In genomic region chr1:155233378-155233777, GRCm38 (mm10) we compare ENCODE assay signal across 9 mouse cellular contexts. TPM values are rescaled to one million over a fixed set of nuclear protein-coding genes. Genes with fewer than 3 reads are reported as not detected.
DNase-seq lines count a peak whose midpoint lies in the region; TF ChIP-seq lines count a peak whose summit lies in the region.
"Had no signal": no experiment of that assay in that cellular context is flagged by ENCODE, and none has a peak within 500 bp of the region (broad histone marks: within the 10 kb centered on the region; RNA-seq: fewer than 3 reads in every experiment).

No protein-coding gene starts in this region.

- no peak overlapping the region for H3ac ChIP-seq in myocyte (ENCODE audit: control insufficient read depth, insufficient read length)

- 86% methylated on average over 9 of the region's 9 CpGs for WGBS in hindbrain, embryonic 10.5 days

- no peak overlapping the region for H3K4me3 ChIP-seq in layer of hippocampus, adult 2 months
- H3K4me3 ChIP-seq in hindbrain, embryonic 10.5 days = no peak overlapping the region
- H3K4me3 ChIP-seq in myocyte = no peak overlapping the region

- no peaks in the 10 kb centered on the region for H3K36me3 ChIP-seq in hindbrain, embryonic 10.5 days
- H3K36me3 ChIP-seq in myocyte (ENCODE audit: control insufficient read depth, insufficient read depth) = no peaks in the 10 kb centered on the region

- TF ChIP-seq CTCF in layer of hippocampus, adult 2 months (conservative IDR thresholded peaks at IDR 0.05) = no peak

- H3K9me3 ChIP-seq in hindbrain, embryonic 10.5 days = no peaks in the 10 kb centered on the region

- H3K4me1 ChIP-seq in hindbrain, embryonic 10.5 days (replicated peaks) = peaks cover 97% of the 10 kb centered on the region

- H3K27ac ChIP-seq in layer of hippocampus, adult 2 months = peak overlapping the region; percentile 92
- H3K27ac ChIP-seq in hindbrain, embryonic 10.5 days = peak overlapping the region; percentile 87

- TF ChIP-seq POLR2A in myocyte (IDR thresholded peaks at IDR 0.05; ENCODE audit: insufficient read length, low read depth) = peak; percentile 4

- peaks cover 6% of the 10 kb centered on the region for H3K27me3 ChIP-seq in hindbrain, embryonic 10.5 days (ENCODE audit: insufficient read depth, poor library complexity, severe bottlenecking)
- H3K27me3 ChIP-seq in myocyte (ENCODE audit: control insufficient read depth, insufficient read depth, insufficient read length) = no peaks in the 10 kb centered on the region

- no peaks in the 10 kb centered on the region for H3K79me2 ChIP-seq in myocyte (ENCODE audit: control insufficient read depth, insufficient read depth)

- H3K4me2 ChIP-seq in myocyte (ENCODE audit: low read depth) = peak overlapping the region; percentile 50
- H3K4me2 ChIP-seq: liver, embryonic 11.5 days had no signal

- DNase-seq in adrenal gland, postnatal 10 days = peak; percentile 31
- DNase-seq in adrenal gland, postnatal 25 days = no peak
- DNase-seq in layer of hippocampus, adult 2 months (ENCODE audit: low spot score in 2 of 2) = no peak
- DNase-seq in layer of hippocampus, adult 8-10 months (ENCODE audit: low spot score in 2 of 2) = no peak
- no peak for DNase-seq in hindbrain, embryonic 10.5 days (ENCODE audit: low spot score)
- DNase-seq in c-Kit-positive CD71-positive TER-119-positive erythroid progenitor cells, embryonic 14.5 days (ENCODE audit: low spot score) = no peak
- no peak for DNase-seq in ovary, postnatal 14 days (ENCODE audit: low spot score)

TF ChIP-seq in myocyte, 11 proteins besides CTCF, POLR2A, EP300 and RAD21:
- TF ChIP-seq SRF (IDR thresholded peaks at IDR 0.05; ENCODE audit: control insufficient read depth, insufficient read length, low read depth) = peak; percentile 8
- TF ChIP-seq MYOD1 (IDR thresholded peaks at IDR 0.05; ENCODE audit: control insufficient read depth in 1 of 3, insufficient read length in 2 of 3, low read depth in 2 of 3) = peak in 1 of 3 experiments; percentile 1
- no peak for TF ChIP-seq POLR2AphosphoS2 (IDR thresholded peaks at IDR 0.05; ENCODE audit: insufficient read length, low read depth)
TF ChIP-seq in myocyte: peak in this region for 2.

RNA-seq across cellular contexts. Expression of gene BC034090, which starts 10.9 kb away (rescaled TPM):
- total RNA-seq in adrenal gland, postnatal 10 days (2021) = 10 to 100 TPM; 22.3 to 26.2 TPM
- 33.9 and 35.3 TPM in 2 replicates for total RNA-seq in adrenal gland, postnatal 25 days (2021)
- 1 to 10 TPM; 7.9 to 8.2 TPM for total RNA-seq in layer of hippocampus, adult 2 months (2021)
- 10 to 100 TPM in 1 of 4 experiments, 1 to 10 TPM in 3; 6.8 to 10.1 (median 8.1) TPM for total RNA-seq in layer of hippocampus, adult 8-10 months (2022)
- polyA plus RNA-seq in hindbrain, embryonic 10.5 days (2016; fragmentation: Nextera tagmentation; extraction: Ambion mirVana) = 5.3 and 6.2 TPM in 2 replicates
- polyA plus RNA-seq in myocyte (2012; fragmentation: generic; extraction: Trizol) = 11.1 TPM
